Mouse (Mus musculus) heart, adult 10 weeks (tissue): ENCODE data around the gene Gm10408. TPM values are rescaled to one million over a fixed set of nuclear protein-coding genes. Genes with fewer than 3 reads are reported as not detected.

ENCODE experiments used
- polyA plus RNA-seq: library from polyadenylated mRNA; stranded (reverse); fragments of 350-450 nt; fragmentation: Illumina TruSeq; extraction: RNeasy Lipid Tissue Mini Kit (QIAGEN cat#74804); gene quantifications from one replicate; pipeline ENCODE4 v1.2.3, GENCODE M21; 2014; ENCODE audit warnings: low read depth, low replicate concordance

Gm10408 gene
- not detected for polyA plus RNA-seq

DNA sequence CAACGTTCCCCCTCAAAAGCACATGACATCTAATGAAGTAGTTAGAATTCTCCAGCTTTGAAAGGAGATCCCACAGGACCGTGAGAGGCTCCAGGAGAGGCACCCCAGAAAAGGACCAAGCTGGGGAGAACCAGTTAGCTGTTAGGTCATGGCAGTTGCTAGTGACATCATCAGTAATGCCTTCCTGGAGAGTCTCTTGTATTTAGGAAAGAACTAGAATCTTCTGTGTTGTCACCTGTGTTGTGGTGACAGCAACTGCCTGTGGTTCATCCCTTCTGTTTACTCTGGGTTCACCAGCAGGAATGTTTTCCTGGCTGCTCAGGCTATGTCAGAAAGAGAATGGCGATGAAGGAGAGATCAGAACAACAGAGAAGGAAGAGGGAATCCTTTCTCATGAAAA lies at the start of gene Gm10408:
TSS of gene Gm10408 (plus strand) at position 301 of the 400 bp plus-strand sequence.

DNA sequence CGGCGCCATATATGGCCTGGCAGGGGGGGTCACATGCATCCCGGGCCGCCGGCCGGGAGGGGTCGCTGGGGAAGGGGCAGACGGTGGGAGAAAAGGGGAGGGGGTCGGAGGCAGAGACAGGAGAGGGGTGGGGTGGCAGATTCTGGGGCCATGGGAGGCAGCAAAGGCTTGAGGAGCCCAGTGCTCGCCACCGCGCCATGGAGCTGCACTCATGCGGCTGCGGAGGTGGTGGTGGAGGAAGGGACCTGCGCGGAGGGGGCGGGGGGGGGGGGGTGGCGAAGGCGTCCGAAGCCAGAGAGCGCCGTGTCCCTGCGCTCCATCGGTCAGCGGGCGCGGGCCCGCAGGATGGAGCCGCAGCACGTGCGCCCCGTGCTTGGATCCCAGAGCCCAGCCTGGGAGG lies 36.9 kb upstream of the Gm10408 start, which contains the start of gene Gm10409:
TSS of gene Gm10409 (plus strand) at position 301 of the 400 bp plus-strand sequence.

DNA sequence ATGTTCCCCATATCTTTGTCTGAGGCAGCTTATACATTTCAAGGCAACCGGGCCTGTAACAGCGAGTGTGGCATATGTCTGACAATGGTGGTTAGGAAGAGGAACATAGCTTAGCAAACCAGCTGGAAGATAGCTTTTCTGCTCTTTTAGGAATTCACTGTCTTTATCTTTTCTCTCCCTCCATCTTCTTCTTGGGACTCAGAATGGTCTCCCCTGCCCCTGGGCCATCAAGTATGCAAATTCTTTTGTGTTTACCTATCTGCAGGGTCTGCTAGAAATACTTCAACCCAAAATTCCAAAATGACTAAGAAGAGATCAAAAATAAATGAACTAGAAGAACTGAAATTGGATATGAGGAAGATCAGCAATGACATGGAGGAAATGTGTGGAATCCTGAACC lies 21.4 kb upstream of the Gm10408 start, which contains the start of gene Gm3005:
TSS of gene Gm3005 (plus strand) at position 301 of the 400 bp plus-strand sequence.

Other genes with a start within 250 kb of the Gm10408 start
- 1.8 TPM for gene D830030K20Rik, start 240.9 kb upstream of the Gm10408 start, polyA plus RNA-seq
- gene Gm2956, start 116.8 kb upstream of the Gm10408 start, polyA plus RNA-seq: not detected
- not detected for gene Gm10413, start 54.3 kb upstream of the Gm10408 start, polyA plus RNA-seq
- gene Gm10409, start 36.8 kb upstream of the Gm10408 start, polyA plus RNA-seq: not detected
- gene Gm3005, start 21.3 kb upstream of the Gm10408 start, polyA plus RNA-seq: not detected
- gene Gm3012, start 185.1 kb downstream of the Gm10408 start, polyA plus RNA-seq: not detected
- not detected for gene Gm3020, start 202.7 kb downstream of the Gm10408 start, polyA plus RNA-seq
- not detected for gene Gm3043, start 239.4 kb downstream of the Gm10408 start, polyA plus RNA-seq